Mouse (Mus musculus) thymus, adult 2 months (tissue): Measurements from ENCODE around the gene 4833439L19Rik. TPM values are rescaled to one million over a fixed set of nuclear protein-coding genes. Genes with fewer than 3 reads are reported as not detected.

Experiments used
- DNase-seq: peaks from one replicate; pipeline ENCODE4 v3.0.0; 2021
- H3K27ac ChIP-seq: fragments of 200-500 bp; 2 replicates; pipeline ENCODE4 v1.5.1; 2012; ENCODE audit warnings: low read length, control low read depth; ENCODE audit not compliant: control insufficient read depth, insufficient read depth
- H3K27me3 ChIP-seq: fragments of 200-500 bp; 2 replicates; pipeline ENCODE4 v1.6.1; 2012; ENCODE audit warnings: mild to moderate bottlenecking, low read length, moderate library complexity, mixed read lengths; ENCODE audit not compliant: control insufficient read depth, insufficient read depth
- H3K36me3 ChIP-seq: fragments of 200-500 bp; 2 replicates; pipeline ENCODE4 v1.6.1; 2012; ENCODE audit warnings: mild to moderate bottlenecking, low read length, moderate library complexity; ENCODE audit not compliant: control insufficient read depth, insufficient read depth
- H3K4me1 ChIP-seq: fragments of 200-500 bp; replicated peaks from 2 replicates; pipeline ENCODE4 v1.6.1; 2012; ENCODE audit warnings: low read length; ENCODE audit not compliant: control insufficient read depth, insufficient read depth
- H3K4me3 ChIP-seq: fragments of 200-500 bp; 2 replicates; pipeline ENCODE4 v1.5.1; 2012; ENCODE audit warnings: mild to moderate bottlenecking, low read length, control low read depth, moderate library complexity; ENCODE audit not compliant: control insufficient read depth, insufficient read depth
- CTCF ChIP-seq: fragments of 200-500 bp; IDR thresholded peaks from 2 replicates; pipeline ENCODE4 v1.5.1; 2012; ENCODE audit warnings: mild to moderate bottlenecking, control low read depth, low read length, moderate library complexity, borderline replicate concordance; ENCODE audit not compliant: control insufficient read depth, poor library complexity, insufficient read depth; ENCODE audit errors: extremely low read depth
- POLR2A ChIP-seq: fragments of 200-500 bp; IDR thresholded peaks from 2 replicates; pipeline ENCODE4 v1.6.1; 2012; ENCODE audit warnings: mild to moderate bottlenecking, low read length, control low read depth, moderate library complexity; ENCODE audit not compliant: control insufficient read depth, poor library complexity, insufficient read depth; ENCODE audit errors: extremely low read depth
- WGBS: fragments of 180-500 bp; shearing (Covaris S2); methylation state at CpG from one replicate; pipeline ENCODE4 v1.1.7; 2018; 5-methylcytosine and 5-hydroxymethylcytosine counted together
- polyA plus RNA-seq: library from polyadenylated mRNA; depleted of rRNA; stranded (reverse); fragments of >200 nt; gene quantifications from 2 replicates; pipeline ENCODE4 v1.2.3, GENCODE M21; 2012; rRNA removed

4833439L19Rik gene
- polyA plus RNA-seq, 1 experiment: 105 TPM

DNA sequence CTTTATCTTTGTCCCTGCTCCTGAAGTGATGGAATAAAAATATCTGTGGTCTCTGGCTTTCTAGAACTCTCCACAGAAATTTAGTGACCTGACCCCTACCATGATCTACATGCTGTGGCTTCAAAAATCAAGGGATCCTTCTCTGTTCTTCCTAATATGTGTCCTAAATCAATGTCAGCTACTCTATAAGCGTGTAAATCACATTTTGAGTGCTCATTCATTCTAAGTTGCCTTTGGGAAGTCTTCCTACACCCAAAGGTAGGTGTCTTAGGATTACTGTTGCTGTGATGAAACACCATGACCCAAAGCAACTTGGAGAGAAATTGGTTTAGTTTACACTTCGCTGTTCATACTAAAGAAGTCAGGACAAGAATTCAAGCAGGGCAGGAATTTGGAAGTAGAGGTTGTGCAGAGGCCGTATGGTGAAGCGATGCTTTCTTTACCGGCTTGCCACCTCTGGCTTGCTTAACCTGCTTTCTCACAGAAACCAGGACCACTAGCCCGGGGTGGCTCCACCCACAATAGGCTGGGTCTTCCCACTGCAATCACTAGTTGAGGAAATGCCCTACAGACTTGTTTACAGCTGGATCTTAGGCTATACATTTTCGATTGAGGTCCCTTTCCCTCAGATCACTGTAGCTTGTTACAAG lies 60.5 kb downstream of the 4833439L19Rik start:
- Histone ChIP-seq H3K27ac (no peak overlapping the region), H3K4me3 (peak overlapping the region; percentile 54), H3K36me3 (no peaks in the 10 kb centered on the region), H3K27me3 (no peaks in the 10 kb centered on the region), H3K4me1 (peaks cover 6% of the 10 kb centered on the region)
- TF ChIP-seq POLR2A: no peak
- TF ChIP-seq CTCF: no peak
- peak; percentile 14 for DNase-seq
- 72% methylated on average over 7 of the region's 7 CpGs for WGBS

DNA sequence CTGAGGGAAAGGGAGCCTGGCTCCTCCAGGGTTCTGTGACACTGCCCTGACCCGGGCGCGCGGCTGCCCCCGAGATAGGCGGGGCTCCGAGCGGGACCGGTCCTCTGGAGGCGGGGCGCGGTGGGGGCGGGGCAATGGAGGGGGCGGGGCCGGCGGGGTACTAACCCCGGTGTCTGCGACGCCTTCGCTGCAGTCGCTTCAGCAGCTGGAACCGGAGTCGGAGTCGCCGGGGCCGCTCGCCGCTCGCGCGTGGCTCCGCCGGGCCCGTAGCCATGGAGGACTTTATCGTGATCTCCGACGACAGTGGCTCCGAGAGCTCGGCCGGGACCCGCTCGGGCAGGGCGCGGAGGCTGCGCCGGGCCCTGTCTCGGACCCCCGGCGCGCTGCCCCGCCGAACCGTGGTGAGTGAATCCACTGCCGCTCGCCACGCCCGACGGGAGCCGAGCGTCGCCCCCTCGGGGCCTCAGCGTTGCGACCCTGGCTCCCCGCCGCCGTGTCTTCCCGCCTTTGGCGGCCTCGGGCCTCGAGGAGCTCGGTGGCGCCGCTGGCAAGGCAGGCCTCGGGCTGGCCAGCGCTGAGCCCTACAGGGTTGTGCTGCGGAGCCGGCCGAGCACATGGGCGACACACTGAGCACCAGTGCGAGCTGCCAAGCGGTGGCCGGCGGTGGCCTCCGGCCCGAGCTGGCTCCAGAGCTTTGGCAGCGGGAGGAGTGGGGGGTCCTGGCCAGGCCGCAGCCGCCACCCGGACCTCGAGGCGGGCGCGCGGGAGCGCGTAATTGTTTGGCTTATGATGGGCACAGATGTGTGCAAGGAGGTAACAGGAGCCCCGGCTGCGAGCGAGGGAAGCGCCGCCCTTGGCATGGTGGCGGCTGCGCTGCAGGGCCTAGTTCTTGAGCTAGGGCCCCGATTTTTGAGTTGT lies 61.4 kb downstream of the 4833439L19Rik start, which contains the start of gene Simc1:
Simc1 (plus strand) TSS at position 176 of the 918 bp plus-strand sequence.
- Histone ChIP-seq H3K4me1 (peaks cover 6% of the 10 kb centered on the region), H3K36me3 (no peaks in the 10 kb centered on the region), H3K27me3 (no peaks in the 10 kb centered on the region), H3K27ac (no peak within 1 kb of the TSS), H3K4me3 (peak within 1 kb of the TSS; percentile 54)
- WGBS: under 1% methylated on average over 105 of the region's 105 CpGs
- peak; percentile 75 for DNase-seq
- TF ChIP-seq CTCF (no peak; the same call in 1 of the 2 replicates), POLR2A (peak; percentile 94)

GRCm38 (mm10) chr13:54503278-54503603 lies 62.0 kb downstream of the 4833439L19Rik start:
- no peak for TF ChIP-seq CTCF
- TF ChIP-seq POLR2A: no peak
- 4% methylated on average over 14 of the region's 14 CpGs for WGBS
- peak overlapping the region; percentile 43 for H3K4me3 ChIP-seq
- H3K27me3 ChIP-seq: no peaks in the 10 kb centered on the region
- peaks cover 6% of the 10 kb centered on the region for H3K4me1 ChIP-seq
- H3K27ac ChIP-seq: no peak overlapping the region
- no peak for DNase-seq
- H3K36me3 ChIP-seq: no peaks in the 10 kb centered on the region

DNA sequence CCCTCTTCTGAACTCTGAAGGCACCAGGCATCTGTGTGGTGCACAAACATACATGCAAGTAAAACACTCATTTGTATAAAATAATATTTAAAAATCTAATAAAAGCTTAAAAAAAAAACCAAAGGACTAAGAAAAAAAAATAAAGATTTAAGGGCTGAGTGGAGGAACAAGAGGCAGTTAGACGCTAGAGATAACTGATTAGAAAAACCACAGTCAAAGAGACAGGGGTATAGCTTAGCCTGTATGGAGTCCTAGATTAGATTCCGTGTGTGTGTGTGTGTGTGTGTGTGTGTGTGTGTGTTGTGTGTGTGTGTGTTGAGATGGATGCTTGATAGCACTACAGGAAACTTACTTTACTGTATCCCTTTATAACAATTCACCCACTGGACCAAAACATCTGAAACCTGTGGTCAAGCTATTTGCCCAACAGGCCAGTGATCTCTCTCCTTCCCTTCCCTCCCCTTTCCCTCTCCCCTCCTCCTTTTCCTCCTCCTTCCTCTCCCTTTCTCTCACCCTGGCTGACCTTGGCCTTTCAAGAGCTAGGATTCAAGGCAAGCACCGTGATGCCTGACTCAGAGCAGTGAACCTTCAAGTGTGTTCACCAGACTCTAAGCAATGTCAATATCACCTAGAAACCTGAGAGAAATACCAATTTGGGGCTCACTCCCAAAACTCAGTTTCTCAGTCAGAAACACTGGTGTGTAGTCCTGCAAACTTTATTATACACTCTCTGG lies 63.1 kb downstream of the 4833439L19Rik start:
- DNase-seq: no peak
- TF ChIP-seq POLR2A (no peak), CTCF (no peak)
- H3K27me3 ChIP-seq: no peaks in the 10 kb centered on the region
- 30% methylated on average over 3 of the region's 3 CpGs for WGBS
- H3K27ac ChIP-seq: no peak overlapping the region
- peaks cover 6% of the 10 kb centered on the region for H3K4me1 ChIP-seq
- no peak overlapping the region for H3K4me3 ChIP-seq
- H3K36me3 ChIP-seq: no peaks in the 10 kb centered on the region

DNA sequence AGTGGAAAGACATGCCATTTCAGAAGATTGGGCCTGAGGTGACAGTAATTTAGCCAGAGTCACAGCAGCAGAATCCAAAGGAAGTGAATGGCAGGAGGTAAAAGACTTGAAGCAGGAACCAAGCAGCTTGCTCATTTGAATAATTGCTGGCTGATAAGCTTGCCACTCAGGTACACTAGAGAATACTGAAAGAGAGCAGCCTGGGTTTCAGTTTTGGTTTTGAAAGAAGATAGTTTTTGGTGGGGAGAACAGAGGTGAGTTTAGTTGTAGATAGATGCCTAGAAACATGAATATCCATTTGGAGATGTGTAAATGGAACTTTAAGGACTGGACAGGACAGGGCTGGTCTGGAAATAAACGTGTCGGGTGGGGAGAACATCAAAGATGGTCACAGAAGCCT lies 63.9 kb downstream of the 4833439L19Rik start:
- Histone ChIP-seq H3K4me3 (no peak overlapping the region), H3K27ac (no peak overlapping the region), H3K4me1 (peaks cover 6% of the 10 kb centered on the region), H3K36me3 (no peaks in the 10 kb centered on the region), H3K27me3 (no peaks in the 10 kb centered on the region)
- WGBS: 79% methylated on average over 2 of the region's 2 CpGs
- no peak for DNase-seq
- TF ChIP-seq CTCF (no peak), POLR2A (no peak)

Other genes starting within 250 kb of the 4833439L19Rik start
- 1.9 TPM in 2 replicates for gene Cplx2, start 194.1 kb downstream of the 4833439L19Rik start, polyA plus RNA-seq
- 51.1 and 69.3 TPM in 2 replicates for gene Thoc3, start 96.6 kb downstream of the 4833439L19Rik start, polyA plus RNA-seq
- 11.6 and 12.4 TPM in 2 replicates for gene Simc1, start 61.7 kb downstream of the 4833439L19Rik start, polyA plus RNA-seq
- 19.8 and 20.5 TPM in 2 replicates for gene Arl10, start 9.6 kb upstream of the 4833439L19Rik start, polyA plus RNA-seq
- 8.6 and 8.7 TPM in 2 replicates for gene Nop16, start 24.7 kb upstream of the 4833439L19Rik start, polyA plus RNA-seq
- gene Higd2a, start 24.8 kb upstream of the 4833439L19Rik start, polyA plus RNA-seq: 112 and 116 TPM in 2 replicates
- gene Cltb, start 45.9 kb upstream of the 4833439L19Rik start, polyA plus RNA-seq: 42.2 and 44.6 TPM in 2 replicates
- gene Faf2, start 56.3 kb upstream of the 4833439L19Rik start, polyA plus RNA-seq: 36.1 and 38.4 TPM in 2 replicates
- 601 and 680 TPM in 2 replicates for gene Rnf44, start 128.5 kb upstream of the 4833439L19Rik start, polyA plus RNA-seq
- gene Cdhr2, start 136.0 kb upstream of the 4833439L19Rik start, polyA plus RNA-seq: 1.2 and 1.3 TPM in 2 replicates
- gene Gprin1, start 184.4 kb upstream of the 4833439L19Rik start, polyA plus RNA-seq: 0.18 and 0.19 TPM in 2 replicates
- gene Sncb, start 201.2 kb upstream of the 4833439L19Rik start, polyA plus RNA-seq: 0.53 and 1.6 TPM in 2 replicates
- gene Eif4e1b, start 218.6 kb upstream of the 4833439L19Rik start, polyA plus RNA-seq: not detected in 2 replicates
- 6.3 and 6.4 TPM in 2 replicates for gene Tspan17, start 223.9 kb upstream of the 4833439L19Rik start, polyA plus RNA-seq